Mouse (Mus musculus): ENCODE data around the gene Mef2d.

Gene Mef2d

DNA sequence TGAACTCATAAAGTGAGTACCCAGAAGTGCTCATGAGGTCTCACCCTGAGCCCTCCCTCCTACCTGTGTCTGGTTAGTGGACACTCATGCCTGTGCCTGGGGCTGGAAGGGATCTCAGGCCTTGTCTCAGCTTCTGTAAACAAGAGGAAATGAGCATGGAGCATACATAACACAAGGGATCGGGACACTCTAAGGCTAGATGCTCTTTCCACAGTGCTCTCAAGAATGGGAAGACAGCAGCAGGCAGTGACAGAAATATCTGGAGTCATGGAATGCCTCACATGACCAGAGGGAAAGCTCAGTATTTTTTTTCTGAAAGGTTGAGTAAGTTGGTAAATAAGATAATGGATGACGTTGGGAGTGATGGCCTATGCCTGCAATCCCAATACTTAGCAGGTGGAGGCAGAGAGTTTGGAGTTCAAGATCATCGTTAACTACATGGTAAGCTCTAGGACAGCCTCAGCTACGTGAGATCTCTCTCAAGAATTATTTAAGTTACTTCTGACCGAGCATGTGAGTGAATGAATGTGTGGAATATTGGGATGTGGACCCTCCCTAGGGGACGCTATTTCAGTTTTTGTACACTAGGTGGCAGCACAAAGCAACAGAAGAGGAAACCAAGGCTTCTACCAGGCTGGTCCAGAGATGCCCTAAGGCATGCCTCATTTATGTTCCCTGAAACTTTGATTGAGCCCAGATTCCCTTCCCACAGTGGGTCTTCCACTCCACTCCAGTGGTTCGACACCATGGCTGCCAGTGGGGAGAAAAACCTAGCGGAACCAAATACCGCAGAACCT, 49.8 kb downstream of the Mef2d start:
- DNase-seq, result peak; percentile 71

DNA sequence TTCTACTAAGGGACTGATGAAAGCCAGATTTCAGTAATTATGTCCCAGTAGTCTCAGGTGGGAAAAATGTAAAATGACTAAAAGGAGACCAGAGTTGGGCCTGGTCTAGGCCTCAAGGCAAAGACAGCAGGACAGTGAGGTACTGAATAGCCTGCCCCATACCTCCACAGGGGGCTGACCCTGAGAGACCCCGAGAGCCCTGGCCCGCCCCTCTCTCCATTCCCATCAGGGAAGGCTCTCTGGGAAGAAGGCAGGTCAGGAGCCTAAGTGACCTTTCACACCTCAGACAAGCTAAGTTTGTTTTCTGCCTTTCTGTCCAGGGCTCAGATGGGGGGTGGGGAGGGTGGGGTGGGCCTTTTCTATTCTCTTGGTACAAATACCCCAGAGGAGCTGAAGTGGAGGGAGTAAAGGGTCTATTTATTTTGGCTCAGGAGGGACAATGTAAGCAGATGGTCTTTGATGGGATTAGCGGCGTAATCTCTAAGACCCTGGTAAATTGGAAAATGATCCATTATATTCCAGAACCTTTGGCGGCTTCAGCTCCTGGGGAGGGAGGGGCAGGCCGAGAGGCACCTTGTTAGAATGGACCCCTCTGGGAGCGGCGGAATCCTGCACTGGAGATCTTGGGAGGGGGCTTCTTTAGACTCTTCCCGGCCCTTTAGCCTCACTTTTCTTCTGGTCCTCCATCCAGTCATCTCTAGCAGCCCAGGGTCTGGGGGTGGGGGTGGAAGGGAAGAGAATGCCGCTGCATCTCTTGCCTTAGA, 55.8 kb downstream of the Mef2d start:
- DNase-seq, result no peak

DNA sequence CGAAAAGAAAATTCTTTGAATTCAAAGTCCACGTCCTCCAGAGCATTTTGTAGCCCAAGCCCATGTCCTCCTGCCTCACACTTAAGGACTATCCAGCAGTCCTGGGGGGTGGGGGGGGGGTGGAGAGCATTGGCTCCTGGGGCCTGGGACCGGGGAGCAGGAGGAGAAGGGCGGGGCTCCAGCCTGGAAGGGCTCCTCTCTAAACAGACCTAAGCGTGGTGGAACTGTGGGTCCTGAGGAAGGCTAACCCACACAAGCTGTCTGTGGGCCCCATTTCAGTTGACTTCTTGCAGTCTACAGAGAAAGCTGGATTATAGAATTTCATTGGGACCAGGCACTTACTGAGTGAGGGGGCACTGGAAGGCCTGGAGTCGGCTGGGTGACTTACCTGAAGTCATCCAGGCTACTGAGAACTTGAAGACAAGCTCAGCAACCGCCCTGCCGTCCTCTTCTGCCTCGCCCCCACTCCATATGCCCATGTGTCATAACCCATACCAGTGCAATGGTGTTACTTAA, 56.4 kb downstream of the Mef2d start:
- DNase-seq, result no peak

DNA sequence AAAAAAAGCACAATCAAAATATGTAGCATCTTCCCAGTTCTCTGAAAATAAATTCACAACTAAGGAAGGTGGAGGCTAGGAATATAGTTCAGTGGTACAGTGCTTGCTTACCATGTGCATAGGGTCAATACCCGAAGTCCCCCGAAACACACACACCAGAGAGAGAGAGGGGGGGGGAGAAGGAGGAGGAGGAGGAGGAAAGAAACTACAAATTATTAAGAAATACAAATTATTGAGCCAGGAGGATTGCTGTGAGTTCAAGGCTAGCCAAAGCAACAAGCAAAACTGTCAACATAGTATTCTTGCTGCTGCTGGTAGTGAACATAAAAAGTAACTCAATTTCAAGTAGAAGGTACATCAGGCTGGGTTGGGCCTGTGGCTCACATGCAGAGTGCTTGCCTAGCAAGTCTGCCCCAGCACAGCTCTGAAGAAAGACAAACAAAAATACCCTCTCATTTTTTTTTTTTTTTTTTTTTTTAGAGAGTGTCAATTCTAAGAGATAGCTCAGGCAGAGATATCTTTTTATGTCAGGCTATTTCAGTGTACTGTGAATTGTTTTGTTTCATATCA, 57.5 kb downstream of the Mef2d start:
- no peak for DNase-seq

DNA sequence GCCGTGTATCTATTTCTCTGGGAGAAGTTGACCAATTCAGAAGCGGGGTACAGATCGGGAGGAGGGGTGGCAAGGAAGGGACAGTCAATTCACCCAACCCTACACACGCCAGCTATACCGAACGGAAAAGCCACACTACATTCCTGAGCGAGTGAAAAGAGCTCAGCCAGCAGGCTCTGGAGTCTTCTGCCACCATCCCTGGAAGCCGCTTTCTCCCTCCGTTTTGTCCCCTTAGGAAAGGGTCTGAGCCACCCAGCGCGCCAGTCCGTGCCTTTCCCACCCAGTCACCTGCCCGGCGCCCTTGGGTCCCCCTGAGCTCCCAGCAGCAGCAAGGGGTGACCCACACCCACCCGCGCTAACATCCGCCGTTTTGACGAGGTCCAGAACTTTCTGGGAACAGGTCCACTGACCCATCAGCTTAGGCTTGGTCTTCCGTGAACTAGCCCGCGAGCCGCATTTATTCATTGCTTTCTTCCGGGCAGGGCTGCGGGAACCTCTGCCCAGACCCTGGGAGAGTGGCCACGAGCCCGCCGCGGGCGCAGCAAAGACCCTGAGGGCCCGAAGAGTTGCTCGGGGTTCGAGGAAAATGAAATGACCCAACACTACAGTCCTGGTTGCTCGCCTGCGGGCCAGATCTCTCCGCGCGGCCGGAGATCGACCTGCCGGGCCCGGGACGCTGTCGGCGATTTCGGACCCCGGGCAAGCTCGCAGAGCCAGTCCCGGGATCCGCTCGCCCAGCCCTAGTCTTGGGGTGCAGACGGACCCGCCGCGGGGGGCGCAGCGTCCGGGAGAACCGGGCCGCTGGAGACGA, 58.2 kb downstream of the Mef2d start:
- DNase-seq, result peak; percentile 58

DNA sequence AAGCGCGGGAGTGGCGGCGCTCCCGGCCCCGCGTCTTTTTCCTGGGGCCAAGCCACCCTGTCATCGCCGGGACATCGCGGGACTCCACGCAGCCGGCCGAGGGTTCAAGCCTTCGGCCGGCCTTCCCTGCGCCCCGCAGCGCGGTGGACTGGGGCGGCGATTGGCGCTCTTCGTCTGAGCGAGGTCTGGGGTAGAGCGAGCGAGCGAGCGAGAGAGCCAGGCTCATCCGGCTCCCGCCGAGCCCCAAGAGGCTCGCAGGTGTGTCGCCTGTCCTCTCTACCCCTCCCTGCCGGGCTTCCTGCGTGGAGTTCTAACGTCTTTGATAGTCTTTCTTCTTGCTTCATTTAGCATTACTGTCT, 58.8 kb downstream of the Mef2d start:
- peak; percentile 50 for DNase-seq

DNA sequence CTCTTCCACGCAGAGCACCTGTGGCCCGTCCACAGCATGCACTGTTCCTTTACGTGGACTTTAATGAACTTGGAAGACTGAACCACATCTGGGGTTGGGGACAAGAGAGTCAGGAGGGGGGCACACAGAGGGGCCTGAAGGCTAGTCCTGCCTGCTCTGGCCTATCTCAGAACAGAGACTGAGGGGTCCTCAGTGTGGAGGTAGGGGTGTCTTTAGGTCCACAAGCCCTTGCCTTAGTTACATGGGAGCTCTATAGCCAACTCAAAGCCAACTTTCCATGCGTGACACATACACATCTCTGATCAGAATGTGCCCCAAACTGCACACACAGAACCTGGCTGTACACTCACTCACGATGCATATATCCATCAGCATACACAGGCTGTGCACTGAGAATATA, 59.5 kb downstream of the Mef2d start:
- DNase-seq, result peak; percentile 26

DNA sequence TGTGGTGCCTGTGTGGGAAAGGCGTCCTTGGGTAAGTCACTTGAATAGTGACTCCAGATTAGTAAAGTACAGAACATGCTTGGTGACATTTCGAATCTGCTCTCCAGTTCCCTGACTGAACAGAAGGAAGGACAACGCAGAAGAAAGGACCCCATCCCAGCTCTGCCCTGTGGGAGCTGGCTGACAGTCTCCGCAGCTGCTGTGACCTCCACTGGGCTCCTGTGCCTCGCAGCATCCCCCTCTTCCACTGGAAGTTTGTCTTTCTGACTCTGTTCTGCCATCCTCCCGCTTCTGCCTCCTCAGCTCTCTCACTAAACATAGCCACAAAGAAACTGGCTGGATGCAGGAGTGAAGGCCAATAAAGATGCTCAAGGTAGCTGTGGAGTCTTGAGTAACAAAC, 60.8 kb downstream of the Mef2d start:
- peak; percentile 24 for DNase-seq

DNA sequence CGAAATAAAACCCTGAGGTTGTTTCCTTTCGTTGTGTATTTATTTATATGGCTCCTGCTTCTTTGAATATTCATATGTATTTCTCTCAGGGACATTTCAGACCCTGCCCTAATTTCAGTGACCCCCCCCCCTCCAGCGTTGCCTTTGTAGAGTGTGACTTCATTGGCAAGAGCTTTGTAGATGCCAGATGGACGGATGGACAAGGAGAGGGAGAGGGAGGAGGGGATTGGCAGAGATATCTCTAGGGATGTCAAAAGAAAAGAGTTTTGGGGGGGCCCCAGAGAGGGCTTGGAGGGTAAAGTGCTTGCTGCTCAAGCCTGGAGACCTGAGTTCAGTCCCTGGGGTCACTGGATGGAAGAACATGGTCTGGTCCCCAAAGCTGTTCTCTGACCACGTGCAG, 61.3 kb downstream of the Mef2d start:
- DNase-seq, result no peak

DNA sequence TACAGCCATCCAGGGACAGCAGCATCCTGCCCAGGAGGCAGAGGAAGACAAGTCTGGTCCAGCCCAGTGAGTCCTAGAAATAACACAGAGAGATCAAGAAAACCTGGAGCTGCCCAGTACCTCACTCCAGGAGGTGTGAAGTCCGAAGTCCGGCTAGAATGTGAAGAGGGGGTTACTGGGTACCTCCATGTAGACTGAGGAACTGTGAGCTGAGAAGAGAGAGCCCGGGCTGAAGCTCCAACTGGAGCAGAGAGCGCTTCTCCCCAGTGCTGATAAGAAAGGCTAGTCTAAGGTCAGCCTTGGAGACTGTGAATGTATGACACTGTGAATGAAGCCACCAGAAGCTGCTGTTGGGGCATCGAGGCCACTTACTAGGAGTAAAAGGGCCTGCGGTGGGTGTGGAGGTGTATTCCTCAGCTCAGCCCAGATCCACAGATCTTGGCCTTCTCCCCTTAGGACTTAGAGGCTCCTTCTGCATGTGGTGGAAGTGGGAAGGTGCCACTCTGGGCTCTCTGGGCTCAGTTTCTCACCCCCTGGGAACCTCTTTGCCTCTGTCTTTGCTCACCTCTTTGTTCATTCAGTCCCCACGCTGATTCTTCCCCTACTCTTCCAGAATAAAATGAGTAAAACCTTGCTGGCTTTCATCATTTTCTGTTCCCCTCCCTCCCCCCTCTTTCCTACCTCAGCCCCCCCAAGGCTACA, 62.0 kb downstream of the Mef2d start:
- peak; percentile 35 for DNase-seq

DNA sequence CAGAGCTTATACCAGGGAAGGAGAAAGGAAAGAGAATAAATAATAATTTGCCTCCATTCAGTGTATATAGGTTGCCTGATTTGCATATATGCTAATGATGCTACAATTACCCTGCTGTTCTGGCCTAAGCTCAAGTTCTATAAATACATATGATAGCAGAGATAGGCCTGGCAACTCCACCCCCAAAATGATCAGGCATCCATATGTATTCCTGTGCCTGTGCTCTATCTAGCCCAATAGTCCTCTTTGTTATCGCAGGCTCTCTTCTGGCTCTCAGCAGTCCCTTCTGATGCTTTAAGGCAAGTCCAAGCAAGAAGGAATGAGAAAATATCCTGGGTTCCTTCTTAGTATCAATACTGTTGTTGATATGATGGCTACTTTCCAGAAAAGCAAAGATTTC, 62.6 kb downstream of the Mef2d start:
- DNase-seq, result no peak

DNA sequence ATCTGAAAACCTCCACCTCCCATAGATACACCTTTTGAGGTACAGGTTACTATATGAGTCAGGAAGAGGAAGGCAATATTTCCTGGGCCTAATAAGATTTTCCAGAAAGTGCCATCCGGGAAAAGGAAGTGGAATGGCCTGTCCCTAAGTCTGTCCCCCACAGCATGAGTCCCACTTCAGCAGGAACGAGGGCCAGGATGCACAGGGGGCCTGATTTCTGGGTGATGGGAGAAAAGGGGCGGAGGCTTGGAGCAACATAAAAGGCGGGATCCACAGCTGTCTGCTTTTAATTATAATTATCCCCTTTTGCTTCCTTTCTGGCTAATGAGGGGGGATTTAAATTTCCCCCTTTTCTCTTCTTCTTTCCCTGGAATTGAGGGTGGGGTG, 63.0 kb downstream of the Mef2d start:
- DNase-seq, result peak; percentile 27

DNA sequence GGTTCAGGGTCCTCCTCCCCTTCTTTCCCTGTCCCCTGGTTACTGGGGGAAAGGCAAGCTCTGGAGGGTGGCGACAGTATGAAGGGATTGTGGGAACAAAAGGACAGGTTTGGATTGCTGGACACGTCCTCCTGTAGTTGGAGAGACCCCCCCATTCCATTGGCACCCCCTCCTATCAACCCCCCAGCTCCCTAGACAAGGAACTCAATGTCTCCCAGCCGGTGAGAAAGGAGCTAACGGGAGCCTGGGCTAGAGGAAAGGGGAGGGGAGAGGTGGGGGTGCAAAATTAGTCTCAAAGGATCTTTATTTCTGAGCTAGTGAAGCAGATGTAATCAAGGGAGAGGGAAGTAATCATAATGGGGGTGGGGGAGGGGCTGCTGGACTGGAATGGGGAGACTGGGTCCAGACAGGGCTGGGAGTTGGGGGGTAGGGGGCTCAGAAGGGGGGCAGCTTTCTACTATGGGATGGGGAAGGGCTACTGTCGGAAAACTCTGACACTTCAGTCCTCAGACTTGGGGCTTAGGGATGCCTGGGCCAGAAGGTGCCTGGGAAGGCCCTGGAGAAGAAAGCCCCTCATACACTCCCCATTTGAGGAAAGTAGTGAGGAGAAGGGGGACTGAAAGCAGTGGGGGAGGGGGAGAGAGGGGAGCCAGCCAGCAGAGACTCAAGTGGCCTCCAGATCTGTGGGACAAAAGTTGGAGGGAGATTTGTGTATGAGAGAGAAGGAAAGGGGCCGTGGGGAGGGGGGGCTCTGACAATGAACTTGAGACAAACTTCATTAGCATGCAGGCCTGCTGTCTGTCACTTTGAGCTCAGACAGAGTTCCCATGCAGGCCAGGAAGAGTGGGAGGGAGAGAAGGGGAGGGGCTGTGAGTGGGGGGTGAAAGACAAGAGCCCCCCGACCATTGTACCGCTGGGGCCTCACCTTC, 63.7 kb downstream of the Mef2d start:
- DNase-seq, result no peak

DNA sequence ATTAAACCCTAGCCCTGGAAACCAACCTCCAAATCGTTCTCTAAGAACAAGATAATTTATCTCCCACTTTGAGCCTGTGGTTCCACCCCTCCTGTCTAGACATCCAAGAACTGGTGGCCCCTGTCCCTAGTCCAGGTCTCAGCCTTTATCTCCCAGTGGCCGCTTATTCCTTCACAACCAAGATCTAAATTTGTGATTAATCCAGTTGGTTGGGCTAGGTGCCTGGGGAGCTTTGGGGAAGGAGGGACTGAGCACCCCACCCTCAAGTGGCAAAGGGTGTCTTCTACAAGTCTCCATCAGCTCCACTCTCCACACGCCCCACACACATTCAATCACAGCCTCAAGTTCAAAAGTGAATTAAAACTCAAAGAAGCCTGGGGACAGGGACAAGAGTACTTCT, 64.3 kb downstream of the Mef2d start:
- DNase-seq, result no peak

DNA sequence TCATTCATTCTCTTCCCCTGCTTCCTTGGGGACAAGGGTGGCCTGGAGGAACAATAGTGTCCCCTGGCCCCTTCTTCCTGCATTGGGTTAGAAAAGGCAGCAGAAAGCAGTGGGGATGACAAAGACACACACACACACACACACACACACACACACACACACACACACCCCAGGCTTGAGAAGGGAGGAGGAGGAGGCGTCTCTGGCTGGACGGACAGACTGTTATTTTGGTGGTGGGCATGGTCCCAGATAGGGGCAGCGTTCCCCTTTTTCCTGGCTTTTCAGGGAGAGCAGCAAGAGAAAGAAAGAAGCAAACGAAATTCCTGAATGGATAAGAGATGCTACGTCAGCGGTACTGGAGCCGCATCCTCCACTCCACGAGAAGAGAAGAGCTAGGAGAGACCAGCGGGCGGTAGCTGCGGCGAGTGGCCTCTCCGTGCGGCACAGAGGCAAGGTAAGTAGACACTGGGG, 64.8 kb downstream of the Mef2d start:
- peak; percentile 77 for DNase-seq

DNA sequence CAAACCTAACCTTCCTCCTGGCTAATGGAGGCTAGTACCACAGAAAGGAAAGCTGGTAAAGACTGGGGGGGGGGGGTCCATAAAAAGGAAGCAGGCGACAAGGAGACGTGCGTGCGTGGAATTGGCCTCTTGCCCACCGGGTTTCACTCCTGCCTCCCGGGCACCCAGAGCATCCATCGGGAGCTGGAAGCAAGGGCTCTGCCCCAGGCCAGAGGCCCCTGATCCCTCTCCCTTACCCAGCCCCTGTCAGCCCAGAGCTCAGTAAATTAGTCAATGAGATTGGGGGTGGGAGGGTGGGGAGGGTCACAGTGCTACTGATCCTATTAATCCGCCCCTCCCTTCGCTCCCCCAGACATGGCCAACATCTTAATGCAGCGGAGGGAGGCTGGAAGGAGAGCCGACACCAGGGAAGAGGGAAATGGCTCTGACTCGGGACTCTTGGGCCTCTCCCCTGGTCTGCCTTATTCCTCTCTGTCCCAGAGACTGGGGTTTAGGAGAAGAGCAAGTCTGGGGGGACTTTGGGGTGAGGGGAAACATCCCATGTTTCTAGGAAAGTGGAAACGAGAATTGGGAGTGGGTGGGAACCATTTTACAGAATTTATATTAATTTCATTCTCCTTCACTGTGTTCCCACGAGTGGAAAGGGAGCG, 65.4 kb downstream of the Mef2d start:
- peak; percentile 44 for DNase-seq

DNA sequence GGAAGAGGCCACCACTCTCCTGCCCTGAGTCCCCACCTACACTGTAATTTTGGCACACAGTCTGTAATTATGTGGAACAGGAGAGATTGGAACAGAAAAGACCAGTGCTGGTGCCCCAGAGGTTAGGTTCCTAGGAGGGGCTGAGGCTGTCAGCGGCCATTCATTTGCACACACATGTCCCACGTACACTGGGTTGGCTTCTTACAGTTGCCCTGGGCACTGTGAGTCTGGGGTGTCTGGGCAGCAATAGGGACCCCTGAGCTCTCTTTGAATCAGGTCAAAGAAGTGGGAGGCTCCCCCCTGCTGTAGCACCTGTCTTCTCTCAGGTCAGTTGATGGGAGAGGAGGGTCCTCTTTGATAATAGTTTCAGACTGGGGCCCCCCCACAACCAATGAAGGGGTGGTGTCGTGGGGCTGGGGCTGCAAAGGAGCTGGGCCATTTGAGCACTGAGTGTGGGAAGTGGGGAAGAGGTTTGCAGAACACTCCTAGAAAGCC, 66.1 kb downstream of the Mef2d start:
- DNase-seq, result peak; percentile 26

DNA sequence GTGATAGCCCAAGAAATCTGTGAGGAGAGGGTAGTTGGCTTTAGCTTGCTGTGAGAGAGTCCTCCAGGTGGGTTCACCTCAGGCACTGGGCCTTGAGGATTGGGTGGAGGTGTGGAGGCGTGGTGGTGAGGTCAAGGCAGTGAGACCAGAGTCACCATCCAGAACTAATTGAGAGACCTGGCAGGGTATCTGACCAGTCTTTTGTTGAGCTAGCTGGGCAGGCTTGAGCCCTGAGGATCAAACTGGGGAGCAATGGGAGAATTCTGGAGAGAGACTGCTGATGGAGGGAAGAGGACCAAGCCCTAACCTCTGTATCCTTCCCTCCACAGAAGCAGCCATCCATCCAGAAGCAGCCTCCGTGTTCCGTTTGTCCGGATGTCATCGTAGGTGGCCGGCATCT, 67.1 kb downstream of the Mef2d start:
- peak; percentile 28 for DNase-seq

DNA sequence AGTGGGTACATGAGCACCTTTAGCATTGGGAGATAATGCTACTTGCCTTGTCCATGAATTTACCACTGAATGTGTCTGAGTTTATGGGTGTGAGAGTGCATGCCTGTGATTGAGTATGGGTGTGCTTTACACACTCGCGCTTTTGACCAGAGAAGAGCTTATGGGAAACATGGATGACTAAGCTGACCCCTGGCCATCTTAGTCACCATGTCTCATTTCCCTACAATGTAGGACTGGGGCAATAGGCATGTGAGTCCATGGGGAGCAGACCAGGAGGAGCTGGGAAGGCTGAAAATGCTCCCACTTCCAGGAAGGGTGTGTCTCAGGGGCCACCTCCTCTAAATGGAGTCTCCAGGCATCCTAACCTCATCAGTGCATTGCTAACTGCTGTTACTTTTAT, 67.9 kb downstream of the Mef2d start:
- DNase-seq, result no peak

DNA sequence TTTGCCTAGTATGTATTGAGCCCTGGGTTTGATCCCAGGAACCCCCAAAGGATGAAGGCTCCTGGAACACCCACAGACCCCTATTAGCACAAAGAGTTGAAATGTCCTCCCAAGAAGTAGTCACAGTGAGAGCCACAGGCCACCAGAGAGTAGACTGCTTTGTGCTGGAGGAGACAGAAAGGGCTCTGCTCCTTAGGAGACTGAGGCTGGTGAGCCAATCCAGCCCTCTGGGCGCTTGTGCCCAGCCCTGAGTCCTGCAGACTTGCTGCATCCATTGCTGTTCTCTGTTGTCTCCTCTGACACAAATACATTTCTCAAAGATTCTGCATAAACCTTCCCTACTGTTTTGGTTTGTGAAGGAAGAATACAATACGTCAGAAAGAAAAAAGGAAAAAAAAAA, 68.7 kb downstream of the Mef2d start:
- DNase-seq, result no peak
